Mouse (Mus musculus) granulocyte monocyte progenitor cell, adult 5-6 weeks (primary cell): Measurements from ENCODE around the gene Capns1. TPM values are rescaled to one million over a fixed set of nuclear protein-coding genes. Genes with fewer than 3 reads are reported as not detected.
"Not testable (repeated sequence)": the region's sequence is repeated elsewhere in the genome, so short reads cannot be mapped to it uniquely, and the experiment has no call there.

Experiments used
- ATAC-seq: replicated peaks from 2 replicates; pipeline ENCODE4 v1.8.0; 2016; ENCODE audit warnings: mild to moderate bottlenecking, moderate TSS enrichment, inconsistent platforms; ENCODE audit not compliant: poor library complexity, severe bottlenecking
- total RNA-seq, 2 experiments: library from RNA; stranded (forward) in 1 of 2; stranded (reverse) in 1 of 2; fragments of 200-712, 200-1000 nt in 1 of 2; fragments of >200 nt in 1 of 2; fragmentation: Nextera tagmentation in 1 of 2; gene quantifications; 2 replicates each; pipeline ENCODE4 v1.2.3; 2014 to 2017

Capns1 gene
- total RNA-seq, 2 experiments from 2014 or later, result 196 to 236 TPM

DNA sequence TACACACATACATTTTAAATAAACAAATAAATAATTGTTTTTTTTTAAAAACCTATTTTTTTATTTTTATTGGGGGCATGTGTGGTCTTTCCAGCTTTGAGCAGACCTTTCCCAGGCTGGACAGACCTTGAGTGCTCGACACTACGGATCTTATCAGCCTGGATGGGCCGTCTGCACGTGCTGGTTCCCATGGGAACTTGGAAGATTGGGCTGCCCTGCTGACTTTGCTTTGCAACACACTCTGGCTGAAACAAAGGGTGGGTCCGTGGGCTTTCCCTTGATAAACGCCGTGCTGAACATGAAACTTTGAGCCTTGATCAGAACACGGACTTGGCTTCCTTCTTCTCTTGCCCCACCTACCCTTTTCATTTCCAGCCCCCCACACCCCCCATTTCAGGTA lies 5.8 kb upstream of the Capns1 start:
- no peak for ATAC-seq

DNA sequence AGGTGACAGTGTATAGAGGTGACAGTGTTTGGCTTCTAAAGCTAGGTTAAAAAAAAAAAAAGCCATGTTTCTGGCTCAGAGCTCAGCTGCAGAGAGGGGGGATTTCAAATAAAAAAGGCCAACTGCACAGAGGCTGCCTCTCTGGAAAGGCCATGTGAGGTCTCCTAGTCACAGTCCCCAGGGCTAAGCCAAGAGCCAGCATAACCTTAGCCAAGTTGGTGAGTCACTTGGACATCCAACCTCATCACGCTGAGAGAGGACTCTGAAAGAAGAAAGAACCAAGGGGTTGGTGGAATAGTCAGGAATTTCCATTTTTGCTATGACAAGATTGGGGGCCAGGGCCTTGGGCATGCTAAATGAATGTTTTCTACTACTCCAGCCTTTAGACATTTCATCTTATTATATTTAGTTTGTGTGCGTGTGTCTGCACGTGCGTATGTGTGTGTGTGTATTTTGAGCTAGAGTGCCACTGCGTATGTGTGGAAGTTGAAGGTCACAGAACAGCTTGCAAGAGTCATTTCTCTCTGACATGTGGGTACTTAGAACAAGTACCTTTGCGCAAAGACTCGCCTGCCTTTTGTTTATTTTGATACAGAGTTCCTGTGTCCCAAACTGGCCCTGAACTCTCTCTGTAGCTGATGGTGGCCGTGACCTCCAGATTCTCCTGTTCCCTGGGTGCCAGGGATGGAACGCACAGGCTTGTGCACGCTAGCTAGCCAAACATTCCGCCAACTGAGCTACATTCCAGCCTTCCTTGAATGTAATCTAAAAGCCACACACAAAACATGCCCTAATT lies 4.5 kb upstream of the Capns1 start:
- no peak for ATAC-seq

DNA sequence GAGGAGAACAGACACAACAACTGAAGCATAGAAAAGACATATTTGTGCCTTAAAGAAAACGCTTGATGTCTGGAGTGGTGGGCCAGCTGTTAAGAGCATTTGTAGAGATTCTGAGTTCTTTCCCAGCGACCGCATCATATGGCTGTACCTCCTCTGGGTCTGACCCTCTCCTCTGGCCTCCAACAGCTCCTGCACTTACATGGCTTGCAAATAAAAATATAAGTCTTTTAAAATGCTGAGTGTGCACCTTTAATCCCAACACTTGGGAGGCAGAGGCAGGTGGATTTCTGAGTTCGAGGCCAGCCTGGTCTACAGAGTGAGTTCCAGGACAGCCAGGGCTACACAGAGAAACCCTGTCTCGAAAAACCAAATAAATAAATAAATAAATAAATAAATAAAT lies 2.0 kb upstream of the Capns1 start:
- not testable (repeated sequence) for ATAC-seq

DNA sequence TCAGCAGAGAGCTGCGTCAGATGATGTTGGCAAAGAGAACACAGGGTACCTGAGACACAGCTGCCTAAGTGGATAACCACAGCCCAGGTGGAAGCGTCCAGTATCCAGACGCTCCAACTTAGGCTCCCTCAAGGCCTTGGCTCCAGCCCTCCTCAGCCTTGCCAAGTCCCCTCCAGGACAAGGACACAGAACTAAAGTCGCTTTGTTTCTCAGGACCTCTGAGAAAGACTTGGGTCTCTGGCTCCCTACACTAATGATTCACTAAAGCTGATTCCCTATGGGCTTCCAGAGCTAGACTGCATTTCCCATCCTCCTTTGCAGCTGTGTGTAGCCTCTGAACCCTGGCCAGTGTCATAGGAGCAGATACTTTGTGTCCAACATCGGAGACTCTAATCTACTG lies 1.6 kb upstream of the Capns1 start:
- ATAC-seq, result no peak

DNA sequence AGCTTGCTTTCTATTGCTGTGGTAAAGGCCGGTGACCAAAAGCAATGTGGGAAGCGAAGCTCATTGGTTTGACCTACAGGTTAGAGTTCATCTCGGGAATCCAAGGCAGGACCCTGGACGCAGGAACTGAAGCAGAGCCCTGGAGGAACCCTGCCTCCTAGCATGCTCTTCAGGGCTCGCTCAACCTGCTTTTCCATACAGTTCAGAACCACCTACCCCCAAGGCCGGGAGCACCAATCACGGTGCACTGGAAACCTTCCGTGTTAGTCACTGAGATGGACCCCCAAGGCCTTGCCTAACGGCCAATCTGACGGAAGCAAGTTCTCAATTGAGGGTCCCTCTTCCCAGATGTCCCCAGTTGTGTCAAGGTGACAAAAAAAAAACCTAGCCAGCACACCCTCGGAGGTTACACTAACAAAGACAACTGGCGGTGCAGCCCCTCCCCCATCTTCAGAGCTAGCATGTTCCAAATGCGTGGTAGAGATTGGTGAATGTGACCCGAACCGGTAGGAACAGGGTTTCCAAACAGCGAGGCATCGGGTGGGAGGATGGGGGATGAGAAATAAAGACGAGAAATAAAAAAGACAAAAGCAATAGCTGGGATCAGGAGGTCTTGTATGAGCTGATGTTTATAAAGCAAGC lies 1.0 kb upstream of the Capns1 start:
- ATAC-seq, result no peak

DNA sequence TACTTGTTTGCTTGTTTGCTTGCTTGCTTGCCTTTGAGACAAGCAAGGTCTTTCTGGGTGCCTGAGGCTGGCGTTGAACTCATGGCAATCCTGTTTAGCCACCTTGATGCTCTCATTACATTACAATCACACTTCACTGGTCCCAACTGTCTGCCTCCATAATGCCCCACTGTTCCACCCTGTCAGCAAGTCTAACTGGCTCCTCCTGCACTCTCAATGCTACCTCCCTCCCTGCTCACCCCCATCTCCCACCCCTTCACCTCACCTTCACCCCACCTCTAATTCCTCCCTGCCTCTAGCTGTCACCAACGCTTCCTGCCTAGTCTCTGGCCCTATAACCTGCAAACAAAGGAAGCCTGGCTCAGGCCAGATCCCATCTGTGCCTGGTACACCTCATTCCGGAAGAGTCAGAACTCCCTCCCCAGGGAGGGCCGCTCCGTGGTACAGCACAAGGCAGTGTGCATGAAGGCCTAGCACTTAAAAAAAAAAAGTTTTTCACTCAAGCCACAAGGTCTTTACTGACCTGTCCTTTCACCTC lies 950 bp downstream of the Capns1 start:
- ATAC-seq, result no peak

DNA sequence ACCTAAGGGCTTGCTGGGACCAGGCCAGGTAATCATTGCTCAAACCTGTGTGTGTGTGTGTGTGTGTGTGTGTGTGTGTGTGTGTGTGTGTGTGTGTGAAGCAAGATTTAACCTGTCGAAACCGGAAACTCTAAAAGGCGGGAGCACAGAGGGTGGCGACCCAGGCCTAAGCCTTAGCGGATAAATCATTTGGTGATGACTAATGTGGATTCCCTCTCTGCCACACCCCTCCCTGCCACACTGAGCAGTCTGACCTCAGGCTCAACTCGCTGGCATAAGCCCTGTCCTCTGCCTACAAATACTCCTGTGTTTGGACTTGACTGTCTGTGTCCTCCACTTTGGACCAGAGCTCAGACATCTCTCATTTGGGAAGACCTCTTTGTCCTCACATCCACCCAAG lies 2.4 kb downstream of the Capns1 start:
- ATAC-seq, result peak; percentile 18; the same call in 1 of the 2 replicates

DNA sequence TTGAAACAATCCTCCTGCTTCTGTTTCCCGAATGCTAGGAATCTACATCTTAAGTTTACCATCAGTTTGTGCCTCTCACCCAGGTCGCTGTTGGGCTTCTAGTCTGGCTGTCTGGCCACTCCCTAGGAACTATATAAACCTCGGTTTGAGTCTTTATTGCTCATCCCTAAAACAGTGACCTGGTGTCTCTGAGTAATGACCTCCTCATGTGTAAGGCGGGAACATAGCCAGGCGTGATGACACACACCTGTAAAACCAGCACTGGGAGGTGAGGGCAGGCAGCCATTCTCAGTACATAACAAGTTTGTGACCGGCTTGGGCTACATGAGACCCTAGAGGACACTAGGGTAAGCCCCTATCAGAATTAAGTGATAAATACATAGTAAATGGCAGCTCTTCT lies 3.1 kb downstream of the Capns1 start:
- no peak for ATAC-seq

DNA sequence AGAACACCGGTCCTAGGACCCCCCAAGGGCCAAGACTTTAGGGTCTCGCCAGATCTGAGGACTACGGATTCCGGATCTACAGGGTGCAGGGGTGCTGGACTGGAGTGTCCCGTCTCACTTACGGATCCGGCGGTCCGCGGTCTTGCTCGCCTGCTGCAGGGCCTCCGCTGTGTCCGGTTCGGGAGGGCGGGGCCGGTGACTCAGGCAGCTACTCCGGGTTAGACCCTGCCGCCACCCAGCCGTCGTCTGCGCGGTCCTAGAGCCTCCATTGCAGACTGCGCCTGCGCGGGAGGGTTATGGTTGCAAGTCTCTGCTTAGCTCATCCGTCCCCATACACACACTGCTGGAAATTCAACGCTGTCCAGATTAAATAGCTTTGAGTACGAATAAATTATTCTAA lies 3.7 kb downstream of the Capns1 start:
- ATAC-seq, result peak; percentile 87

DNA sequence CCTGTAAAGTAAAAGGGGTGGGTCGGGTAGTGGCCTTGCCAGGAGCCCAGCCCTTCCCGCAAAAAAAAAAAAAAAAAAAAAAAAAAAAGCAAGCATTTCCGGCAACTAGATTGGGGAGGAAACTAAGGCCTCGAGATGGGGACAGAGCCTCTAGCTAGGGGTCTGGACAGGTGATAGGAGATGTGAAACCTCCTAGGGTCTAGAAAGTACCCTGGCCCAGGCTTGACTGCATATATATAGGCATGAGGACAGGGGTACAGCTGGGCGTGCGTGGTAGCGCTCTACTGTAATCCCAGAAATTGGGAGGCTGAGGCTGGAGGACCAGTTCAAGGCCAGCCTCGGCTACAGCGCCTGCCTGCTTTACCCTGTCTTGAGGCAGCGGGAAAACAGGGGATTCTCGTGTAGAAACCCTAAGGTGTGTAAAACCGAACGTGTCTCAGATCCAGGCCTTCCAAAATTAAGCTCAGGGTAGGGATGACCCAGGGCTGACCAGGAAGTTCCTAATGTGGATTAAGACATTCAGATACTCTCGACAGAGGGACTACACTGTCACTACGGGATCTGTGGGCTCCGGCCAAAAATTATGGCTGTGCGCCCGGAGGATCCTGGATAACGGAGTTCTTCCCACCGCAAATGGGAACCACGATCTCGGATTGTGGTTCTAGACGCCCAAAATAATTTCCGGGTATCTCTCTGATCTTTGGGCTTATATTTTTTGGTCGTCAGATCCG lies 4.3 kb downstream of the Capns1 start:
- ATAC-seq, result peak; percentile 18

DNA sequence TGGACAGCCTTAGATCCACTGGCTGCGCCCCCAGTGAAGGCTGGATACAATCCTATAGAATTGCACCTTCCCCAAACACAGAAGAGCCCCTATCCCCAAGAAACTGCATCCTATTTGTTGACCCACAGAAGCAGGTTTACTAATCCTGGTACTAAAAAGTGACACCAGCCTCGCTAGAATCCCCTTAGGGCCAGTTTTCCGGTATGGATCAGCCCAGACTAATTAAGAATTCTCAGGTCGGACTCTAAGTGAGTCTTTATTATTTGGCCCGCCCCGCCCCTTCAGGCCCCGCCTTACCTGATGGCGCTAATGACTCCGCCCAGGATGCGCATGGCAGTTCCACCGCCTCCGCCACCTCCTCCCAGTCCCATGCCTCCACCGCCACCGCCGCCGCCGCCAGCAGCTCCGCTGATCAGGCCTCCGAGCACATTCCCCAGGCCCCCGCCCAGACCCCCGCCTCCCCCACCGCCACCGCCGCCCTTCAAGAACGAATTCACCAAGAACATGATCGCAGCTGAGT lies 5.0 kb downstream of the Capns1 start:
- ATAC-seq, result peak; percentile 74

DNA sequence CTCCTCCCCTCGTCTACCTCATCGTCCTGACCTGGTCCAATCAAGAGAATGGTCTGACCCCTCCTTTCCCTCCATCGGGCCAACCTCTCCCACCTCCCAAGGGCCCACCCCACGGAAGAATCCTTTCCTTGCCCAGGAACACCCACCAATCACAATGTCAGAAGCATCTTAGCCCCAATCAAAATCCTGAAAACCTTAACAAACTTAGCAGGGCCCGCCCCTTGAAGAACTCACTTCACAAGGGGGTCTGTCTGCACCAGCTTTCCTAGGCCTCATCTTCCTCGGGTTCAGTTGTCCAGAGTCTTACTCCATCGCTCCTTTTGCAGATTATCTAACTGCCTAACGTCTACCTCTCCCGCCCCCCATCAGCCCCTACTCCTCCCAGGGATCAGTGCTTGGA lies 5.6 kb downstream of the Capns1 start:
- no peak for ATAC-seq

DNA sequence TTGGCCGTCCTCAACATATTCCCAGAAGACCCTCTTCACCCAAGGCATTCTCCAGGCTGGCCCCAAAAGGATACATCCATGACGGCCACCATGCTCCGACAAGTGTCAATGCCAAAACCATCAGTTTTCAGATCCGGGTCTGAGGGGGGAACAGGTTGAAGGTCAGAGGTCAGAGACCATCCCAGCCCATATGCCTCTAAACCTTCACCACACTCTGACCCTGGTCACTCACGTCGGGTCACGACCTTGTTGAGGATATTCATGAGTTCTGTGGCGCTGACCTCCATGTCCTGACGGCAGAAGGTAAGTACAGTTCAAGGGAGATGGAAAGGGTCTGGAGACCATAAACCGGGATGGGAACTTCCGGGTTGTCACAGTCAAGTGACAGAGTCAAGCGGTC lies 6.5 kb downstream of the Capns1 start:
- ATAC-seq, result no peak

DNA sequence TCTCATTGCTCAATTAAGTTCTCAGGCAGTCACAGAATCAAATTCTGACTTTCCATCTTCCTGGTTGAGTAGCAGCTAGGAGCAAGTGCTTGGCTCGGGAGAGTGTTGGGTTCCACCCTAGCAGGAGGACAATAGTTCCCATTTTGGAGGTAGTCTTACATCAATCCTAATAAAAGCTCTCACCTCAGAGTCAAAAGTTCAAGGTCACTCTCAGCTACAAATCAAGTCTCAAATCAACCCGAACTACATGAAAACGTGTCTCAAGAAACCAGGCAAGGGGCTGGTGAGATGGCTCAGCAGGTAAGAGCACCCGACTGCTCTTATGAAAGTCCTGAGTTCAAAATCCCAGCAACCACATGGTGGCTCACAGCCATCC lies 9.5 kb downstream of the Capns1 start:
- ATAC-seq, result no peak

DNA sequence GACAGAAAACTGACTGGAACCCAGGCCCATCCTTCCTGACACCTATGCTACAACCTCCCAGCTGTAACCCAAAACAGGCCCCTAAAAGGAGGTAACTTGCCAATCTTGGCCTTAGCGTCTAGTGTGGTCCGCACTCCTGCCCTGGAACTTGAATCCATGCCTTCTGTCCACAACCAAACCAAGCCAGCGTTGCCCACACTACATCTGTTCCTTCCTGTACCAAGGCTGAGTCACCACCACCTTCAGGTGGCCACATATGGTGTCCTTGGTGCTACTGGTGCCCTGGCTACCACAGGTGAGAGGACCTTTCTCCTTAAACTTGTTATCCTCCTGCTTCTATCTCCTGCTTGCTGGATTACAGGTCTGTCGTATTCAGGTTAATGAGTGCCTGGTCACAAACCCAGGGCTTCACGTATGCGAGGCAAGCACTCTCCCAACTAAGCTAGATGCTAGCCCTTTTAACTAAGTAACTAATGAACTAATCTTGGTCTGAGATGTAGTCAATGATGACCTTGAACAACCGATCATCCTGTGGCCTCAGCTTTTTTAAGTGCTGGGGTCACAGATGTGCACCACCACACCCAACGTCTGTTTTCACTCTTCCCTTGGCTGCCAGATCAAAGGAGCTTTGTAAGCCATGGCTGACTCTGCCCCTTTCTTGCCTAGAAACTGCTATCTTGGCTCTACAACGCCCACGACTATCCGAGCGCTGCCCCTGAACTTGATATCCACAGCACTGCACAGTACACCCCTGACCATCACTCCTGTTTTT lies 10.1 kb downstream of the Capns1 start:
- ATAC-seq, result no peak

DNA sequence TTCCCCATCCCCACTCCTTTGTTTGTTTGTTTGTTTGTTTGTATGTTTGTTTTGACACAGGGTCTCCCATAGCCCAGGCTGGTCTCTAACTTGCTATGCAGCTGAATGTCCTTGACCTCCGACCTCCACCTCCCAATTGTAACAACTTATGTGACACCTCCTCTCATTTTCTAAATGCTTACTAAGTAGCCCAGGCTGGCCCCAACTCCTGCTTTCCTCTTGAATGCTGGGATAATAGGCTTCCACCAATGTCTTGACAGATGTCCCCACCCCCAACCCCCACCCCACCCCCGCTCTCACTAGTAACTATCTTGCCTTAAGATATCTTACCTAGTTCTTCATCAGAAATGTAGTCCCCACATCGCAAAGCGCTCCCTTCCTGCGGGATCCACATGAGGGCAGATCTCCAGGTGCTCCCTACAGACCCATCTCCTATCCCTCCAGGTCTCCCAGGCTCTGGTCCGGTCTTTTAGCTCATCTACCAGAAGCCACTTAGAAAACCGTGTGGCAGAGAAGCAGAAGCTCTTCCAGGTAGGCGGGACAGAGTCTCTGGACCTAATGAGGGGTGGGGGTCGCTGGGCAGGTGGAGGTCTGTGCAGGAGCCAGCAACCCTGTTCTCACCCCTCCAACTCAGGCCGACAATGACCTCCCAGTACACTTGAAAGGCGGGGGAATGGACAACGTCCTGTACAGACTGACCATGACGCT lies 13.8 kb downstream of the Capns1 start:
- no peak for ATAC-seq

DNA sequence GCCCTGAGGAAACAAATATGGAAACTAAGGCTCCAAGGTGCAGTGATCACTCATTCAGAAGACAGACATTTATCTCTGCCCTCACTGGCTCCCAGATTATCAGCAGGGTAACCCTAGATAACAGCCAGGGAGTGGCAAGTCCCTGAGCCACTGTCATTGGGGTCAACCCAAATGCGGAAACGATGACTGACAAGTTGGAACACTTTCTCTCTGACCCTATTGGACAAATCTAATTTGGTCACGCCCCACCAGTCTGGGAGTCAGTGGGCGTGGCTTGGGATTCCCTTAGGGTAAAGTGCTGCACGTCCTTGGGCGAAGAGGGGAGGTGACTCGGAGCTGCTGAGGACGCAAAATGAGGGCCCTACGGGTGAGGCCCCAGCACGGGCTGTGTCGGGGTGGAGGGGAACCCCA lies 14.7 kb downstream of the Capns1 start, which contains the start of gene Cox7a1:
TSS of gene Cox7a1 (plus strand) at position 266 of the 411 bp plus-strand sequence.
- peak; percentile 93 for ATAC-seq

DNA sequence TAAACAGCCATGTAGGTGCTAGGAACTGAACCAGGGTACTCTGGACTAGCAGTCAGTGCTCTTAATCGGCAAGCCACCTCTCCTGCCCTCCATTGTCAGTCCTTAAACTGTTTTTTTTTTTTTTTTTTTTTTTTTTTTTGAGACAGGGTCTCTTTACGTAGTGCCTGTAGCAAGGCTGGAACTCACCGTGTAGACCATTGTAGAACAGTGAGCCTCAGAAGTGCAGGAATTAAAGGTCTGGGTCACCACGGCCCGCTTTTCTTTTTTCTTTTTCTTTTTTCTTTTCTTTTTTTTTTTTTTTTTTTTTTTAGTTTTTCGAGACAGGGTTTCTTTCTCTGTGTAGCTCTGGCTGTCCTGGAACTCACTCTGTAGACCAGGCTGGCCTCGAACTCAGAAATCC lies 15.4 kb downstream of the Capns1 start:
- ATAC-seq, result not testable (repeated sequence)

DNA sequence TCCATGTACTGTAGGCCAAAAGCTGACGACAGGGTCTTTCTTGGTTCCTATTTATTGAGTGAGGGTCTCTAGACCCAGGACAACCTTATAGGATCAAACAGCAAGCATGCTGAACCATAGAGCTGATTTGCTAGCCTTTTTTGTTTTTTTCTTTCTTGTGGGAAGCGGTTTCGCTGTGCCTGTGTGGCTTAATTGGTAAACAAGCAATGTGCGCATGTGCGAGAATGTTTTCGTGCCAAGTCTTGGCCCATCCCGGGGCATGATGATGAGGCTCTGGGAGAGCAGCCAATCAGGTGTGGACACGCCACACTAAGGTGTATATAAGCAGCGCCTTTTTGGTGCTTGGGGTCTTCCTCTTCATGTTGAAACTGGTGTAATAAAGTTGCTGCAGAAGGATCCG lies 16.7 kb downstream of the Capns1 start:
- ATAC-seq, result not testable (repeated sequence)
